Mouse (Mus musculus) MN1 (cell line): ENCODE measurements around the gene Pigq.

ENCODE experiments used
- DNase-seq: peaks from one replicate; pipeline ENCODE4 v3.0.0-alpha.2; 2016; ENCODE audit warnings: low spot score

Gene Pigq

DNA sequence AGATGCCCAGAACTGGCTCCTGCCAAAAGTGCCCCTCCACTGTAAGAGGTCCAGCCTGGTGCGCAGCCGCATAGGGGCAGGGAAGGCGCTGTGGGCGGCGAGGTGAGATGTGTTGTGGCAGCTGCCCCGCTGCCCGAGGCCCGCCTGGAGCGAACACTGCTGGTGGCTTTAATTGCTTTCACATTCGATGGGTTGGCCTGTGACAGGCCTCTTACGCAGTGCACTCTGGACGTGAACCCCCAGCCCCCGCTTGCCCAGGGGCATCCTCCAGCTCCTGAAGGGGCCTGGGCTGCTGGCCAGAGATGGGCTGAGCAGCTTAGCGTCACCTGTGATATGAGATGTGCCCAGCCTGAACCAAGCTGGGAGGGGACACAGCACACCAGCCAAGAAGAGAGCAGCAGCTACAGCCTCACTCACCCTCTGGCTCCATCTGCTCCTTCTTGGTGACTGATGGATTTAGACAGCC is 12.9 kb upstream of the Pigq start:
- DNase-seq: no peak

DNA sequence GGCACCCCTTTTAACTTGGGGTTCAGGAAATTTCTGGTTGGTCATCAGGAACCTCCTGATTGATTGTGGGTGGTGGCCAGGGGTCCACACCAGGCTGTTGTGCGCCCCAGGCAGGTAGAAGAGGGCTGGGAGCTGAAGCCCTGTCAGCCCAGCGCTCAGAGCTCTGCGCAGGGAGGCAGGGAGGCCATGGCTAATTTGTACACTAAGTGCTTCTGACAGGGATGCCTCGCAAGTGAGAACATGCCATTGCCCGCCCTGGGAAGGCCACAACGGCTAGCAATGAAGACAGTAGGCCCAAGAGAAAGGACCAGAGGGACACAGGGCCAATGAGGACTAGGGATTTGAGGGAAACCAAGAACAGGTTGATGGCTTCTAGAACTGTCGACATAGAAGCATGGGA is 11.9 kb upstream of the Pigq start:
- DNase-seq: no peak

DNA sequence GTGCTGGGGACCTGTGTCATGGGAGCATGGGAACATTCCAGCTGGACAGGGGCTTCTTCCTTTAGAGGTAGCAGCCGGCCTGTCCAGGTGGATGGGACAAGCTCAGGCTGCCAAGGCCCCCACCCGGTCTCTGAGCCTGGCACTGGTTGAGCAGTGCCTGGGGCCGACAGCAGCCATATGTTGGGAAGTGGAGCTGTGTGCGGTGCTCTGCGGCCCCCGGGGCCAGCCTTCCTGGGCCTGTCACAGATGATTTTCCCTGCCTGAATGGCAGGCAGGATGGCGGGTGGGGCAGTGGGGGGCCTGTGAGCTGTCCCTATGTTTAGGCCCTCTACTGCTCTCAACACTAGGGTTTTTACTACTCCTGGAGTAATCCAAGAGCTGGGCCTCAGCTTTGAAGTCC is 11.5 kb upstream of the Pigq start:
- no peak for DNase-seq

DNA sequence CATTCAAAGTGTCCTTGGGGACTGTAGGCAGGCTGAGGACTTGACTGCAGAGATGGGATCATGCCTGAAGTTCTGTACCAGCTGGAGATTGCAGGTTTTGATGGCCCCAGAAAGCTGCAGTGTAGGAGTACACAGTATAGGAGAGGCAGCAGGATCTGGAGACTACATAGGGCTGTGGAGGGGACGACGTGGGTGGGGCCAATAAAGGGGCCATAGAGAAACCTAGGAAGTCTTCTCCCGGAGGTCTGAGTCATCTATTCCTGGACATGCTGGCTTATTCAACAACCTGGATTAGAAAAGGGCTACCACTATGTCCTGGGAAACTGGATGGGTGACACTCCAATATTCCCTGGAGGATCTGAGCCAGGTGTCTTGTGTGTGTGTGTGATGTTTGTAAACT is 11.0 kb upstream of the Pigq start:
- DNase-seq: no peak

DNA sequence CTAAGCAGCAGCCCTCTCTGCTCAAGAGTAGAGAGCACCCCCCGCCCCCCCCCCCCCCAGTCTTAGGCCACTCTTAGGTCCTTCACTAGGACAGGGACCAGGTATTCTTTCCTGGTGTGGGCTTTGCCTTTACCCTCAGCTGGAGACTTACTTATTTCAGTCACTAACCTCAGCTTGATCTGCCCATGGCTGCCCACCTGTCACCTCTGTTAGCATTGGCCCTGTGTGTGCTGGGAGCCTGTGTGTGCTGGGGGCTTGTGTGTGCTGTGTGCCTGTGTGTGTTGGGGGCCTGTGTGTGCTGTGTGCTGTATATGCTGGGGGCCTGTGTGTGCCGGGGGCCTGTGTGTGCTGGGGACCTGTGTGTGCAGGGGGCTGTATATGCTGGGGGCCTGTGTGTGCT is 9.9 kb upstream of the Pigq start:
- DNase-seq: no peak

DNA sequence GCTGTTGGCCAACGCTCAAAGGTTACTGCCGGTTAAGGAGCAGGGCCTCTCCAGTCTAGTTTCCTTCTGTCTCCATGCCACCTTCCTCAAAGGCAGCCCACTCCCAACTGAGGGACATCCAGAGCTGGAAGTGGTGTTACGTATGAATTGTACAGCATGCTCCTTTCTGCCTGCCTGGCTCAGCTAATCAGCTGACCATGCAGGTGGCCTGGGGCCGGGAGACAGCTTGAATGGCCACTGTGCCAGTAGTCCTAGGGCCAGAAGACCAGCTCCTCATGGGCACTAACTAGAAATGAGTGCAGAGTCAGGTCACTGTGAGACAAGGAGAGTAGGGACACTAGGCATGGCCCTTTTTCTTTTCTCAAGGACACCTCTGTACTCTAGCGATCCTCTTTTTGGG is 8.4 kb upstream of the Pigq start:
- no peak for DNase-seq

DNA sequence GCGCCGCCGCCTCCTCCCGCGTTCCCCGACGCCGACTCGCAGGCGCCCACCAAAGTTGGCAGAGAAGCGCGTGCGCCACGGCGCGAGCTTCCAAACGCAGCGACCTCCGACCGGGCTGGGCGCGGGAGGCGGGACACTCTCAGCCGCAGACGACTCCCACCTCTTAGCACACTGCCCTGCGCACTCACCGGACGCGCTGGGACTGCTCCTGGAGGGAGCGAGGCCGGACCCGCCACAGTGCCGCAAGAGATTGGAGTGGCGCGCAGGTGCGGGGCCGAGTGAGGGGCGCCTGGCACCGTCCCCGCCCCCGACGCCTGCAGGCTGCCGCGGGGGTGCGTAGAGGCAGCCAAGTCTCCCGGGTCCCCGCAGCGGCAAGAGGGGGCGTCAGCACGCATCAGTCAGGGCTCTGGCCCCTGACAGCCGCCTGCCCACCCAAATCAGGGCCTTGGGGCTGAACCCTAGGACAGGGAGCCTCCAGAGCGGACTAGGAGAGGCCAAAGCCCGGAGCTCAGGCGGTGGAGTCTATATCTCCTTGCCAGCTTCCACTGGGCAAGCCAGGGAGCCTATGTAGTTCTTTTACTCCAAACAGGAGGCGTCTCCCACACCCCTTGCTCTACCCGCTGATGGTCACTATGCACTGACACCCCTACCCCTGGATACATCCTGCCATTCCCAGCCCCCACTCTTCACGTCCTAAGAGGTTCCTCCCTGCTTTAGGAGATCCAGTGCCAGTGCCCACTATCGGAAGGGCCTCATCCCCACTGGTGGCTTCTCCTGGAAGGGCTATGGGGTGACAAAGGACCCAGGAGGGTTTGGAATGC is 7.3 kb upstream of the Pigq start, which contains the start of gene A930017K11Rik:
Gene A930017K11Rik (minus strand): TSS at position 763 of the 821 bp plus-strand sequence.
- peak; percentile 32 for DNase-seq

DNA sequence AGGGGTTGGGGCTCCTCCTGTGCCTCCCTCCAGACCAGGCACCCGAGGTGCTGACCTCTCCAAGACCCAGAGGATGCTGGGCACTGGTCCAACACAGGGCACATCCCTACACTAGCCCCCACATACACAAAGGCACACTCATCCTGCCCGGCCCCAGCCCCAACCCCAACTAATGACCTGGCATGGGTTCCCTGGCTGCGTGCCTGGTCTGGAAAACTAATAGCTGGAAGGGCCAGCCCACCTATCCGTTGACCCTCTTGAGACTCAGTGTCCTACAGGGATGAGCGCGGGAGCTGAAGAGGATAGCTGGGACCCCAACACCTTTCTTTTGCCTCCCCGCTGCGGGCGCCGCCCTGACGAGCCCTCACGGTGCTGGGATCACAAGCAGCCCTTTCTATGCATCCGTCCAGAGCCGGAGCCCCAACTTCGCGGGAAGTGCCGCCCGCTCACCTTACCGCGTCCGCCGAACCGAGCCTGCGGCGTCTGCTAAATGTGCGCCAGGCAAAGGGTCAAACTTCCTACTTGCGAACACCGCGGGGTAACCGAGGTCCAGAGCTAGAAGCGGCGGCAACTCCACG is 6.6 kb upstream of the Pigq start:
- DNase-seq: peak; percentile 17

DNA sequence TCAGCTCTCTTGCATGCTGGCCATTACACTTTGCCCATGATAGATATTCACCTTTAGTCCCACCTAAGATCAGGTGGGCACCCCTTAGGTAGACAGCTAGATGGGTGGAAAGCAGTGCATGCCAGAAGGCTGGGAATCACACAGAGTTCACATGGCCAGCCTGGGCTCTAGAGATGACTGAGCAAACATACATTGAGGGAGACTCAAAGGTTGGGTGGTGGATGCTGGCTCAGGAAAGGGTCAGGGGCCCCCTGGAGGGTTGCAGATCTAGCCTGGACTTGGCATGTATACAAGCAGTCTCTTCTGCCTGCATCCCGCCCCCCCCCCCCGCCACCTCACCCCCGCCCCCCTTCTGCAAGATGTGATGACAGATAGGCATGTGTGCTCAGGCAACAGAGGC is 6.0 kb upstream of the Pigq start:
- DNase-seq: no peak

DNA sequence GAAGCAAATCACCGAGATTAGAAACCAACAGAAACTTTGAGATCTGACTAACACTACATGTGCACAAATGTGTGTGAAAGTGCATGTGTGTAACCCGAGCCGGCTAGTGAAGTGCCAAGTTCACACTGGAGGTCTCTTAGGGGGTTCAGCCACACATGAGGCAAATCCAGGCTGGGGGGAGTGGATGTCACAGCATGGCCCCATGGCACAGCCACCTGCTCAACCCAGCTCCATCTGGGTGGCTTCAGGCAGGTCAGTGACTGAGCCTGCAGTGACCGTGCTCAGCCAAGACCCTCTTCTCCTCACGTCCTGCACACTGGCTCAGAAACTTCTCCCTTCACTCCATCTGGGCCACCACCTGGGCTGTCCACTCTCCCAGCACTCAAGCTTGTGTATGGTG is 5.2 kb upstream of the Pigq start:
- no peak for DNase-seq

DNA sequence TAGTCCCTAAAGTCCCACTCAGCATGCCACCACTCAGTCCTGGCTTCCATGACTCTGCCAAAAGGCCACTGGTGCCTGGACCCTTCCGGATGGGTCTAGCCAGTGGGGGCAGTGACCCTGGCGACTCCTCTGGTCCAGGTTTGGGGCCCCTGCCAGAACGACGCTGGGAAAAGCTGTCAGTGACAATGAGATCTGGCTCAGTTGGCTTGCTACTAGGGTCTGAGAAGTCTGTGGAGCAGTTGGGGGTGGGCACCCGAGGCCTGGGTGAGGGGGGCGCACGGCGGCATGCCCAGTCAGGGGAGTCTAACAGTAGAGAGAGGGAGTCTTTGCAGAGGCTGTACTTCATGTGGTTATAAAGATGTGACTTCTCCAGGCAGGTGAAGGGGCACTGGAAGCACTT is 3.3 kb upstream of the Pigq start:
- DNase-seq: no peak

DNA sequence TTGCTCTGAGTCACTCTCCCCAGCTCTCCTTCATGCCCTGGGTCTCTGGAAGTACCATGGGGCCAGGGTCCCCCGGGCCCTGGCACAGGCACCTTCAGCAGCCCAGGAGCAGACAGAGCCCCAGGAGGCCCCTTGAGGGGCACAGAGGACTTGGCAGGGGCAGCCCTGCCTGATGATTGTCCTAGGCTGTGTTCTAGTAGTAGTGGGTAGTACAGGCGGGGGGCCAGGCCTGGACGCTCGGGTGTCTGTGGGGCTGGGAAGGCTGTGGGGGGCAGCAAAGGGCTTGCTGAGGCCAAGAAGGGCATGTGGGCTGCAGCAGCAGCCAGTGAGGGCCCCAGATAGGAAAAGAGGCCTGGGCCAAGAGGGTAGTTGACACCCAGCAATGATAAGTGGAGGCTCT is 2.8 kb upstream of the Pigq start:
- no peak for DNase-seq

DNA sequence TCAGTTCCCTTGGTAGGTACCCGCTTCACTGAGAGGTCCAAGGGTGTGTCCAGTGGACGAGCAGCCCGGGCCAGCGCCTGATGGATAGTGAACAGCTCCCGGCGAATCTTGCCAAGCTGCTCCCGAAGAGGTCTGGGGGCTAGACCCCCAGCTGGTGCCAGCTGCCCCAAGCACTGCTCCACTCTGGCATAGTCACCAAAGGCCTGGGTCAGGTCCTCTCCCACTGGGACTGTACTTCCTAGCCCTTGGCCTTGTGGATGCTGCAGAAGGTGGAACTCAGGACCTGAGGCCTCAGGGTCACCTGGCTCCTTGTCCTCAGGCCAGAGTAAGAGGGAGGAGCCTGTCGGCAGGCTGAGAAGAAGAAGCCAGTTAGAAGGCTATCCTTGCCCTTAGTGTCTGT is 2.2 kb upstream of the Pigq start:
- no peak for DNase-seq

DNA sequence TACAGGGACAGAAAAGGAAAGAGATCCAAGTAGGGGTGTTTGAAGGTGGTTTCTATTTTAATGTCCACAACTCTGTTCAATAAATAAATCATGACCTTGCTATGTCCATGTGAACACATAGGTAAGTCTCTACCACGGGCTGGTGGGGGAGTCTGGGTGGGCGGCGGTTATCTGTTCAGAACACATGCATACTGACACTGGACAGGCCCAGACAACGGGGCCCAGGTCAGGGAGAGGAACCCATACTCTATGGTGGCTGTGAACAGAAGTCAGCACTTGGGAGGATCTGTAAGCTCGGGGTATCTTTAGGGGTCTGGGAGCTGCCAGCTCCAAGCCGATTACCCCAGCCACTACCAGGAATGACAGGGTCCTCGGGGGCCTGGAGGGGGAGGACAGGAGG is 1.6 kb upstream of the Pigq start:
- no peak for DNase-seq

DNA sequence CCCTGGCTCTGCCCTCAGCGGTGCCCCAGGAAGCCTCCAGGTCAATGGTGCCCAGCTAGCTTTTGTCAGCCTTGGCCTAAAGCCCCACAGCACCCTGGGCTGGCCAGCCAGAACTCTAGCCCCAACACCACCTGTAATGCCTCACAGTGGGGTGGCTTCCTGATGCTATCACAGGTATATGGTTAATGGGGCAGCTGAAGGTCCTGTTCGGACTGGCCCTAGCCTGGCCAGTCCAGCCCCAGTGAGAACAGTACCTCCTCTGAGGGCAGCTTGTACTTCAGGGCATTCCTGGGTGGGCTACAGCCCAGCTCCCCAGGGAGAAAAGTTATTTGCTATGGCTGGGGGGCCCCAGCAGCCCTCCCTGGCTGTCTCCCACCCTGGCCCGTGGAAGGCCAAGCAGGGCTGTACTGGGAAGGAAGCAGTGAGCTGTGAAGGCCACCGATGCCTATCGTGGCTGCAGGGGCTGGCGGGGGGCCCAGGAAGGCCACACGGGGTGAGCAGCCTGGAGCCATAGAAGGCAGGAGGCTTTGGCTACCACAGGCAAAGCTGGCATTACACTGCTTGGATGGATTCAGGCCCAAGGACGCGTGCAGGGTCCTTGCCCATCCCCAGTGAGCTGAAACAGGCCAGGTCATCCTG is 900 bp upstream of the Pigq start:
- no peak for DNase-seq

DNA sequence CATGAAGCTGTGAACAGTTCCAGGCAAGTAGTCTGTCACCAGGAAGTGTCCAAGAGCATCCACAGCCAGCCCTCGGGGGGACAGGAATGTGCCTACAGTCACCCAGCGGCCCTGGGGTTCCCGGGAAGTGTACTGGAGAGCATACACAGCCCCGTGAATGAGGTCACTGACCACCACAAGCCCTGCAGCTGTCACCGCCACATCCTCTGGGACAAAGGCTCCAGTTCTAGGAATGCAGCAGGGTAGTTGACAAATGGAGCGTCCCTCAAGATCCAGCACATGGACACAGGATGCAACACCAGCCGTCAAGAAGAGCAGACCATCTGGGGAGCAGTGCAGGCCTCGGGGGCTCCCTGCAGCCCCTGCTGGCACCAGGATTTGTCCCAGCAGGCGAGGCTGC is 967 bp downstream of the Pigq start:
- DNase-seq: no peak

DNA sequence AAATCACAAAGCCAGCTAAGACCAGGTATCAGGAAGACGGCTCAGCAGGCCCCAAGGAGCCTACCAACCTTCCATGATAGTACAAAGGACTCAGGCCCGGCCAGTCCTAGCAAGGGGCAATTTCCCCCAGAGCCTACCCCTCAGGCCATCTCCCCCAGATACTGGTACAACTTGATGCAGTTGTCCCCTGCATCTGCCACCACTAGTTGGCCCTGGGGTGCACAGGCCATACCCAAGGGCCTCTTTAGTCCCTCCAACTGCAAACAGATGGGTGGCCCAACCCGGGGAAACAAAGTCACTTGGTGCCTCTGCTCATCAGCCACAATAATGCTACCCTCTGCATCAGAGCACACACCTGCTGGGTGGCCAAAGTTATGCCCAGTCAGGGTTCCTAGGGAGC is 1.5 kb downstream of the Pigq start:
- no peak for DNase-seq

DNA sequence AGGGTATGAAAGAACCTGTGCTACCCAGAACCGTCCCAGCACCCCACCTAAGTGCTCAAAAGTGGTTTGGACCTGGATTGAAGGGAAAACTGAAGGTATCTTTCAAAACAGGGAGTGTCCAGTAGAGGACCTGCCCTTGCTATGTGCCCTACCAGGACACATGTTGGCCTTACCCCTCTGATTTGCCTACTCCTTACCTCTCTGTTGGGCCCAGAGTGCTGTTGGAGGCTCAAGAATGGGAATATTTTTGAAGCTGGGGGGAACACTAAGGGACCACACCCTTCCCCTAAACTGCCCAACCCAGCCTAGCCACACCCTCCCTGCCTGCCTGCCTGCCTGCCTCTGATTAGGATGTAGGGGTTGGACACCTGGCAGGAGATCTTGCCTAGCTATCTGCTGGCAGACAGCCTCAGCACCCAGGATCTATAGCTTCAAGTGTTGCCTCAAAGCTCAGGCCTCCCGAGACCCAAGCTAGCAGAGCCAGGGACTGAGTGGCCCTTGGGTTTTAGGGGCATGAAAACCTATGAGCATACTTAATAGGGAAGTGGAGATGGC is 2.1 kb downstream of the Pigq start:
- no peak for DNase-seq

DNA sequence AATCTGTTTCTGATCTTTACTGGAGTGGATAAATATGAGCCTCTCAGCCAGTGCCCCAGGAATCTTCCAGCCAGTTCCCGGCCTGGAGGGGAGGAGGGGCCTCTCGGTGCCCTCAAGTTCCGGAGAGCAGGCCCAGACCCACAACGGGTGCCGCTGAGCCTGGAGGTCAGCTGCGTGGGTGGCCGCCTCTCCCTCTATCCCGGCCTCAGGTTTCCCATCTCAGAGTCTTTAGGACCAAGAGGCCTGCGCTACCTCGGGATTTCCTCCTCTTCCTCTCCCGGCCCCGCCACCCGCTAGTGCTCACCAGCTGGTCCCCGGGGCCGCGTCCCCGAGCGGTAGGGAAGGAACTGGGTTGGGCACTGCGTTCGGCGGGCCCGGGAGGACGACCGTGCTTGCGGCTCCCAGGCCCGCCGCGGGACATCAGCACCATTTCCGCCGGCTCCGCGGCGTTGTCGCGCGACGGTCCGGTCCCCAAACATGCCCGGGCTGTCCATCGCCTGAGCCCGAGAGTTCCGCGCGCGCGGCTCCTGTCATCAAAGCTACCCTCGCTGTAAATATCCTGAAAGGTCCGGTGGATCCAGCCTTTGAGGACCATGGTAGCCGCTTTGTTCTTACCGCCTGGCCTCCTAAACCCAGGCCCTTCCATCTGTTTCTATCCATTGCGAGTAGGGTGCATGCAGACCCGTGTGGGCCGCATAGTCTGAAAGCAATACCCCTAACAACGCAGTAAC is 3.1 kb downstream of the Pigq start:
- peak; percentile 77 for DNase-seq

DNA sequence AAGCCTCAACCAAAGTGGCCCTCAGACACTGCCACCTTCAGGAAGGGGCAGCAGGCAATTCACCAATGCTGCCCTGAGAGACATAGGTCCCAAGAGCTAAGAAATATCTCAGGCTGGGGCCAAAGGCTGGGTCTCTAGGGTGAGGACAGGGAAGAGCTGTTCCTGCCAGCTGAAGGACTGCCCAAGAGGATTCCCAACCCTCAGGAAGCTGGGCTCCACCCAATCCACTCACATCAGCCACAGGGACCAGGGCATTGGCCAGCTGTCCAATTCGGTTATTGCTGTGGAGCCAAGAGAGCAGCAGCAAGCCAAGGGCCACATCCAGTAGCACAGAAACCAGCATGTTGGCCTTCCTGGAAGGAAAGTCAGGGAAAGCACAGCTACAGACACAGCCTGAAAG is 10.2 kb downstream of the Pigq start:
- DNase-seq: no peak

DNA sequence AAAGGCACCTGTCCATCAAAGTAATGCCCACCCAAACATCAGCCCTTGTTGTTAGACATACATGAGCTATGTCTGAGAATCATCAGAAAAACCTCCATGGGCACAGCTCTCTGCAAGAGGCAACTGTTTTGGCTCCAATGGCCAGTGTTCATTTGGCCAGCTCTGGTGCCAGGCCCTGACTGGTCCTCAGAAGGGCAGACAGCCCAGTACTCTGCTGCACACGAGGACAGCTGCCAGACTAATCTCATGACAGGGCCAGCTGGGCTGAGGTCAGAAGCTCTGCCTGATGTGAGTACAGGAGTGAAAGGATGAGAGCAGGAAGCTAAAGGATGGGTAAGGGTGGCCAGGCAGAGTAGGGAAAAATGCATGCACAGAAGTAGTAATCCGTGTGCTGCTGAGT is 19.4 kb downstream of the Pigq start:
- DNase-seq: peak; percentile 81

DNA sequence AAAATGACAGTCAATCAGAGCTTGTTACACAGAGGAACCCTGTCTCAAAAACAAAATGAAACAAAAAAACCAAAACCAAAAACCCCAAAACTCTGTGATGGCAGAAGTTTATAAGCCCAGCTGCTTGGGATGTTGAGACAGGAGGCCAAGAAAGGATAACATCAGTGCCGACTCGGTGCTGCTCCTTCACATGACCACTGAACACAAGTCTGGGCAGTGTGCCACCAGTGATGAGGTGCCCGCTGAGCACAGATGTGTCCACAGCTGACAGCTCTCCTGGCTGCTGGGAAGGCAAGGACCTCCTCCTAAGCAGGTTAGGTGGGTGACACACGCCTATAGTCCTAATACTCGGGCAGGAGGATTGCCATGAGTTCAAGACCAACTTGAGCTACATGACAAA is 22.6 kb downstream of the Pigq start:
- DNase-seq: peak; percentile 82
